Mouse (Mus musculus): ENCODE measurements around the gene Trp73. TPM values are rescaled to one million over a fixed set of nuclear protein-coding genes. Genes with fewer than 3 reads are reported as not detected.

Trp73 gene
- total and polyA plus RNA-seq, 2 experiments from 2014 or later: not detected

DNA sequence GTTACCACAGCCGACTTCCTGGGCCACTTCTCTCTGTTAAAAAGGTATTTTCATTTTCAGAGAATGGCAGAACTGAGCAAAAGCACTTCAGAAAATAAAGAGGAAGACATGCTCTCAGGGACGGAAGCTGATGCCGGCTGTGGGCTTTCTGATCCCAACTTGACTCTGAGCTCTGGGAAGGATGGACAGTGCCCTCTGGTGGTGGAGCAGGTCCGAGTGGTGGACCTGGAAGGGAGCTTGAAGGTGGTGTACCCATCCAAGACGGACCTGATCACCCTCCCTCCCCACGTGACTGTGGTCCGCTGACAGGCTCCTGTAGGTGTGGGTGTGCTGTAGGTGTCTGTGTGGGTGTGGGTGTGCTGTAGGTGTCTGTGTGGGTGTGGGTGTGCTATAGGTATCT, 120.4 kb downstream of the Trp73 start:
- no peak for DNase-seq (ENCODE audit: low spot score)
- Histone ChIP-seq H3K9me3 (replicated peaks; ENCODE audit: control insufficient read depth, low read length) (no peaks in the 10 kb centered on the region), H3K36me3 (replicated peaks; ENCODE audit: control insufficient read depth, insufficient read depth, low read length) (peaks cover 70% of the 10 kb centered on the region)

DNA sequence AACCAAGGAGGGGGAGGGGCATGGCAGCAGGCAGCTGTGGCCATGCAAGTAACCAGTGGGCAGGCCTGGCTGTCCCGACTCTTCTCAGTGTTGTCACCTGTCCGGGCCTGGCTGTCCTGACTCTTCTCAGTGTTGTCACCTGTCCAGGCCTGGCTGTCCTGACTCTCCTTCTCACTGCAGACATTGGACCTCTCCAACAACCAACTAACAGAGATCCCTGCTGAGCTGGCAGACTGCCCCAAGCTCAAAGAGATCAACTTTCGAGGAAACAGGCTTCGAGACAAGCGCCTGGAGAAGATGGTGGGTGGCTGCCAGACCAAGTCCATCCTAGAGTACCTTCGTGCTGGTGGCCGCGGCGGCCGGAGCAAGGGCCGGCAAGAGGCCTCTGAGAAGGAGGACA, 124.5 kb downstream of the Trp73 start:
- H3K4me1 ChIP-seq (ENCODE audit: control insufficient read depth, insufficient read depth): peaks cover 17% of the 10 kb centered on the region
- 96% methylated on average over 11 of the region's 11 CpGs for WGBS
- H3K27me3 ChIP-seq (ENCODE audit: control insufficient read depth, insufficient read depth, low read length): no peaks in the 10 kb centered on the region
- H3K4me2 ChIP-seq (ENCODE audit: low read depth, low read length): no peak overlapping the region
- no peak overlapping the region for H3K9ac ChIP-seq (replicated peaks; ENCODE audit: low read depth, low read length)
- H3K4me3 ChIP-seq (ENCODE audit: low read depth, low read length): no peak overlapping the region
- no peak for TF ChIP-seq EP300 (IDR thresholded peaks at IDR 0.05; ENCODE audit: low read depth)
- TF ChIP-seq CTCF (IDR thresholded peaks at IDR 0.05; ENCODE audit: low read depth): no peak
- no peaks in the 10 kb centered on the region for H3K9me3 ChIP-seq (replicated peaks; ENCODE audit: control insufficient read depth, low read length)
- H3K36me3 ChIP-seq (replicated peaks; ENCODE audit: control insufficient read depth, insufficient read depth, low read length): peaks cover 60% of the 10 kb centered on the region
- ATAC-seq (ENCODE audit: insufficient read depth, low read depth) (no peak), DNase-seq (ENCODE audit: low spot score) (no peak)
- H3K27ac ChIP-seq (ENCODE audit: low read depth): no peak overlapping the region

More for the DNA sequence above, 120.4 kb downstream of the Trp73 start:
- Histone ChIP-seq H3K27ac (ENCODE audit: low read depth) (no peak overlapping the region), H3K4me2 (ENCODE audit: low read depth, low read length) (no peak overlapping the region), H3K27me3 (ENCODE audit: control insufficient read depth, insufficient read depth, low read length) (no peaks in the 10 kb centered on the region), H3K9ac (replicated peaks; ENCODE audit: low read depth, low read length) (no peak overlapping the region), H3K4me1 (ENCODE audit: control insufficient read depth, insufficient read depth) (peaks cover 10% of the 10 kb centered on the region), H3K4me3 (ENCODE audit: low read depth, low read length) (no peak overlapping the region)
- no peak for ATAC-seq (ENCODE audit: insufficient read depth, low read depth)
- peak; percentile 50 for TF ChIP-seq CTCF (IDR thresholded peaks at IDR 0.05; ENCODE audit: low read depth)
- no peak for TF ChIP-seq EP300 (IDR thresholded peaks at IDR 0.05; ENCODE audit: low read depth)
- WGBS: 67% methylated on average over 7 of the region's 7 CpGs

DNA sequence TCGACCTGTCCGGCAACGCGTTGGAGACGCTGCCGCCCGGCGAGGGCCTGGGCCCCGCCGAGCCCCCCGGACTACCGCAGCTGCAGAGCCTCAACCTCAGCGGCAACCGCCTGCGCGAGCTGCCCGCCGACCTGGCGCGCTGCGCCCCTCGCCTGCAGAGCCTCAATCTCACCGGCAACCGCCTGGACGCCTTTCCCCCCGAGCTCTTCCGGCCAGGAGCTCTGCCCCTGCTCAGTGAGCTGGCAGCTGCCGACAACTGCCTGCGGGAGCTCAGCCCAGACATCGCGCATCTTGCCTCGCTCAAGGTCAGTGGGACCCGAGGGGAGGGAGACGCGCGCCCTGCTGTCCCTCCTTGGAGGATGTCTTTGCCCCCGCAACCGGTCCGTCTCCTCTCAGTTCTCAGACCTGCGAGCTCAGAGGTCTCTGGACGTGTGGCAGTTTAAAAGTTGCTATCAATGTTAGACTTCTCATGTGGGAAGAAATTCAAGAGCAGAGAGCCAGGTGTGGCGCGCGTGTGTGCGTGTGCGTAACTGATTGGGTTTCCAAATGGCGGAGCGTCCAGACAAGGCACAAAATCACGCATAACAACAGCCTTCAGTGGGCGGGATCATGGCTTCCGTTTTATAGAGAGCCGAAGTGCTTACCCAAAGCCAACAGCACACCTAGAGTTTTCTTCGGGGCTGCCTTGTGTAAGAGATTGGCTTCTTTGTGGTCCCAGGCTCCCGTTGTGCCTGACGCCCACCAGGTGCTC, 127.7 kb downstream of the Trp73 start:
- 2% methylated on average over 51 of the region's 55 CpGs for WGBS
- Histone ChIP-seq H3K4me2 (ENCODE audit: low read depth, low read length) (peak overlapping the region; percentile 98), H3K4me3 (ENCODE audit: low read depth, low read length) (peak overlapping the region; percentile 99), H3K9me3 (replicated peaks; ENCODE audit: control insufficient read depth, low read length) (no peaks in the 10 kb centered on the region), H3K4me1 (ENCODE audit: control insufficient read depth, insufficient read depth) (peaks cover 17% of the 10 kb centered on the region), H3K27ac (ENCODE audit: low read depth) (peak overlapping the region; percentile 76), H3K27me3 (ENCODE audit: control insufficient read depth, insufficient read depth, low read length) (no peaks in the 10 kb centered on the region), H3K36me3 (replicated peaks; ENCODE audit: control insufficient read depth, insufficient read depth, low read length) (peaks cover 33% of the 10 kb centered on the region), H3K9ac (replicated peaks; ENCODE audit: low read depth, low read length) (peak overlapping the region; percentile 97)
- no peak for TF ChIP-seq EP300 (IDR thresholded peaks at IDR 0.05; ENCODE audit: low read depth)
- no peak for TF ChIP-seq CTCF (IDR thresholded peaks at IDR 0.05; ENCODE audit: low read depth)
- ATAC-seq (ENCODE audit: insufficient read depth, low read depth): peak; percentile 6; the same call in 1 of the 2 replicates
- no peak for DNase-seq (ENCODE audit: low spot score)

GRCm38 (mm10) chr4:154011646-154012089, 128.3 kb downstream of the Trp73 start, which contains the start of gene Lrrc47:
TSS of gene Lrrc47 (plus strand) at chr4:154011731.
- peak; percentile 91 for DNase-seq (ENCODE audit: low spot score)
- peak; percentile 95 for ATAC-seq (ENCODE audit: insufficient read depth, low read depth)
- H3K27me3 ChIP-seq (ENCODE audit: control insufficient read depth, insufficient read depth, low read length): no peaks in the 10 kb centered on the region
- H3K4me2 ChIP-seq (ENCODE audit: low read depth, low read length): peak within 1 kb of the TSS; percentile 98
- peak within 1 kb of the TSS; percentile 97 for H3K9ac ChIP-seq (replicated peaks; ENCODE audit: low read depth, low read length)
- no peaks in the 10 kb centered on the region for H3K9me3 ChIP-seq (replicated peaks; ENCODE audit: control insufficient read depth, low read length)
- TF ChIP-seq EP300 (IDR thresholded peaks at IDR 0.05; ENCODE audit: low read depth) (no peak), CTCF (IDR thresholded peaks at IDR 0.05; ENCODE audit: low read depth) (0 out of 2 replicates have a peak, but pooled peaks have one; percentile 2)
- peaks cover 17% of the 10 kb centered on the region for H3K4me1 ChIP-seq (ENCODE audit: control insufficient read depth, insufficient read depth)
- H3K4me3 ChIP-seq (ENCODE audit: low read depth, low read length): peak within 1 kb of the TSS; percentile 99
- H3K36me3 ChIP-seq (replicated peaks; ENCODE audit: control insufficient read depth, insufficient read depth, low read length): peaks cover 33% of the 10 kb centered on the region
- H3K27ac ChIP-seq (ENCODE audit: low read depth): peak within 1 kb of the TSS; percentile 76
- under 1% methylated on average over 51 of the region's 59 CpGs for WGBS

DNA sequence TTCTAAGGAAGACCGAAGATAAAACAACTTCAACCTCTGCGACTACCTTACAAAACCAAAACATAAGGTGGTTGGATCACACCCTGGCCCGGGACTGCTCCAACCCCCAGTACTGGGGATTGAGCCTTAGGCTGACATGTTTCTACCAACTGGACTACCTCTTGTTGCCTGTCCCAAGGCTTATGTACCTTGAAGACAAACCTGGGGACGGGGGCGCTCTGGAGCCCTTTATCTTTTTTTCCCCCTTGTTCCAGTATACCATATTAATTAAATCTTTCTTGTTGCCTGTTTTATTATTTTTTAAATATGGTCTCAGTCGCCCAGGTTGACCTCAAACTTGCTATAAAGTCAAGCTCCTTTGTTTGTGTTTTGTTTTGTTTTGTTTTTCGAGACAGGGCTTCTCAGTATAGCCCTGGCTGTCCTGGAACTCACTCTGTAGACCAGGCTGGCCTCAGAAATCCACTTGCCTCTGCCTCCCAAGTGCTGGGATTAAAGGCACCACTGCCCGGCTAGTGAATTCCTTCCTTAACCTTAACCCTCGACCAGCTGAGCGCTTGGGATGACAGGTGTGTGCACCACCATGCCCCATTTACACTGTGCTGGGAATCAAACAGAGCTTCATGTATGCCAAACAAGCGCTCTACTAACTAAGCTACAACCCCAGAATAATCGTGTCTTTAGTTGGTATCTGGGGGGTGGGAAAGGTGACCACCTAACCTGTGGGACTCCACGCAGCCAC, 128.9 kb downstream of the Trp73 start:
- H3K4me2 ChIP-seq (ENCODE audit: low read depth, low read length): peak overlapping the region; percentile 98
- H3K9ac ChIP-seq (replicated peaks; ENCODE audit: low read depth, low read length): peak overlapping the region; percentile 97; the same call in 1 of the 2 replicates
- peaks cover 33% of the 10 kb centered on the region for H3K36me3 ChIP-seq (replicated peaks; ENCODE audit: control insufficient read depth, insufficient read depth, low read length)
- TF ChIP-seq CTCF (IDR thresholded peaks at IDR 0.05; ENCODE audit: low read depth) (no peak), EP300 (IDR thresholded peaks at IDR 0.05; ENCODE audit: low read depth) (no peak)
- no peaks in the 10 kb centered on the region for H3K27me3 ChIP-seq (ENCODE audit: control insufficient read depth, insufficient read depth, low read length)
- DNase-seq (ENCODE audit: low spot score) (no peak), ATAC-seq (ENCODE audit: insufficient read depth, low read depth) (peak; percentile 13; the same call in 1 of the 2 replicates)
- no peaks in the 10 kb centered on the region for H3K9me3 ChIP-seq (replicated peaks; ENCODE audit: control insufficient read depth, low read length)
- peaks cover 17% of the 10 kb centered on the region for H3K4me1 ChIP-seq (ENCODE audit: control insufficient read depth, insufficient read depth)
- H3K27ac ChIP-seq (ENCODE audit: low read depth): 0 out of 2 replicates have a peak overlapping the region, but pooled peaks have one; percentile 14
- 28% methylated on average over 13 of the region's 13 CpGs for WGBS
- peak overlapping the region; percentile 99 for H3K4me3 ChIP-seq (ENCODE audit: low read depth, low read length)

Measured in heart, postnatal 0 days (tissue).